Mouse (Mus musculus) stomach, embryonic 14.5 days (tissue): Measurements from ENCODE around the gene Tmsb15l. TPM values are rescaled to one million over a fixed set of nuclear protein-coding genes. Genes with fewer than 3 reads are reported as not detected.

Source experiments
- ATAC-seq: fragments of 200-750 bp; cut with Nextera tagmentation; 2 replicates; pipeline ENCODE4 v1.8.0; 2017; ENCODE audit warnings: low read depth, moderate TSS enrichment; ENCODE audit not compliant: insufficient number of reproducible peaks, insufficient read depth, low FRiP score
- H3K27ac ChIP-seq: fragments of 300-500 bp; sonication (generic); 2 replicates; pipeline ENCODE4 v1.5.1; 2014; ENCODE audit warnings: mild to moderate bottlenecking, low read length, moderate library complexity, mixed read lengths
- H3K27me3 ChIP-seq: fragments of 300-500 bp; sonication (generic); 2 replicates; pipeline ENCODE4 v1.6.1; 2014; ENCODE audit warnings: low read length, control low read depth, mixed read lengths; ENCODE audit not compliant: control insufficient read depth, insufficient read depth
- H3K36me3 ChIP-seq: fragments of 300-500 bp; sonication (generic); 2 replicates; pipeline ENCODE4 v1.6.1; 2014; ENCODE audit warnings: mild to moderate bottlenecking, control low read depth, low read length, moderate library complexity, mixed read lengths; ENCODE audit not compliant: control insufficient read depth, insufficient read depth
- H3K4me1 ChIP-seq: fragments of 300-500 bp; sonication (generic); 2 replicates; pipeline ENCODE4 v1.6.1; 2014; ENCODE audit warnings: low read length, control low read depth, mixed read lengths; ENCODE audit not compliant: control insufficient read depth, insufficient read depth
- H3K4me2 ChIP-seq: fragments of 300-500 bp; sonication (generic); replicated peaks from 2 replicates; pipeline ENCODE4 v1.6.1; 2014; ENCODE audit warnings: low read depth, low read length, control low read depth
- H3K4me3 ChIP-seq: fragments of 300-500 bp; sonication (generic); 2 replicates; pipeline ENCODE4 v1.5.1; 2014; ENCODE audit warnings: low read depth, low read length, control low read depth
- H3K9ac ChIP-seq: fragments of 300-500 bp; sonication (generic); replicated peaks from 2 replicates; pipeline ENCODE4 v1.6.1; 2014; ENCODE audit warnings: low read depth, mild to moderate bottlenecking, control low read depth, low read length, moderate library complexity, mixed read lengths
- H3K9me3 ChIP-seq: fragments of 300-500 bp; sonication (generic); 2 replicates; pipeline ENCODE4 v1.6.1; 2016; ENCODE audit warnings: low read depth, low read length, control low read depth; ENCODE audit not compliant: control insufficient read depth
- polyA plus RNA-seq: library from polyadenylated mRNA; unstranded; fragments of >200 nt; fragmentation: Nextera tagmentation; extraction: Ambion mirVana; gene quantifications from 2 replicates; pipeline ENCODE4 v1.2.1, GENCODE M21; 2014

Gene Tmsb15l
- polyA plus RNA-seq, 1 experiment from 2014 or later: 5.8 TPM

DNA sequence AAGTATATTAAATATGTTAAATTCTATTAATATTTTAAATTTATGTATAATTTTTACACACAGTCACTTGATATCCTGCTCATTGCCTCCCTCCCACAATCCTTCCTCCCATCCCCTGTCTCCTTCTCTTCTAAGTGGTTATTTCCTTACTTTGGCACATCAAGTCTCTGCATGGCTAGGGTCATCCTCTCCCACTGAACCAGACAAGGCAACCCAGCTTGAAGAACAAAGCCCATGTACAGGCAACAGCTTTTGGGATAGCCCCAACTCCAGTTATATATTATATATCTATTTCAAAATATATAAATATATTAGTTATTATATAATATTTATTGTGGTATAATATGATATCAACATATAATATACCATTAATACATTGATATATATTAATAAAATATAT lies 50.8 kb downstream of the Tmsb15l start:
- no peak for ATAC-seq
- no peak overlapping the region for H3K4me2 ChIP-seq
- H3K4me1 ChIP-seq: no peaks in the 10 kb centered on the region
- no peak overlapping the region for H3K9ac ChIP-seq
- no peaks in the 10 kb centered on the region for H3K9me3 ChIP-seq
- H3K36me3 ChIP-seq: no peaks in the 10 kb centered on the region
- no peak overlapping the region for H3K27ac ChIP-seq
- H3K27me3 ChIP-seq: no peaks in the 10 kb centered on the region
- no peak overlapping the region for H3K4me3 ChIP-seq

Other genes starting within 250 kb of the Tmsb15l start
- 523 and 569 TPM in 2 replicates for gene Morf4l2, start 233.2 kb downstream of the Tmsb15l start, polyA plus RNA-seq
- 0.14 TPM in 1 of 2 replicates, not detected in the other for gene Glra4, start 196.7 kb downstream of the Tmsb15l start, polyA plus RNA-seq
- 5.5 and 6.5 TPM in 2 replicates for gene Plp1, start 154.2 kb downstream of the Tmsb15l start, polyA plus RNA-seq
- gene Rab9b, start 108.1 kb downstream of the Tmsb15l start, polyA plus RNA-seq: 0.88 and 0.97 TPM in 2 replicates
- gene H2bfm, start 49.5 kb downstream of the Tmsb15l start, polyA plus RNA-seq: not detected in 2 replicates
- gene Tmsb15b2, start 1.4 kb downstream of the Tmsb15l start, polyA plus RNA-seq: 46.0 and 50.6 TPM in 2 replicates
- gene Tmsb15b1, start within 50 bp of the Tmsb15l start, polyA plus RNA-seq: 32.3 and 35.1 TPM in 2 replicates
- gene Zcchc18, start 16.3 kb upstream of the Tmsb15l start, polyA plus RNA-seq: 19.2 and 21.4 TPM in 2 replicates
- 10.6 and 14.4 TPM in 2 replicates for gene Slc25a53, start 61.4 kb upstream of the Tmsb15l start, polyA plus RNA-seq
- gene Fam199x, start 72.7 kb upstream of the Tmsb15l start, polyA plus RNA-seq: 9.9 and 10.6 TPM in 2 replicates
- gene Esx1, start 145.2 kb upstream of the Tmsb15l start, polyA plus RNA-seq: not detected in 2 replicates